Mouse (Mus musculus) neural tube, embryonic 12.5 days (tissue): Measurements from ENCODE around the gene Homez. TPM values are rescaled to one million over a fixed set of nuclear protein-coding genes. Genes with fewer than 3 reads are reported as not detected.

Source experiments
- ATAC-seq: fragments of 200-750 bp; cut with Nextera tagmentation; 2 replicates; pipeline ENCODE4 v1.8.0; 2017; ENCODE audit warnings: low read depth, mild to moderate bottlenecking, moderate TSS enrichment, moderate library complexity; ENCODE audit not compliant: low FRiP score
- H3K27ac ChIP-seq: fragments of 300-500 bp; sonication (generic); 2 replicates; pipeline ENCODE4 v1.5.1; 2016
- H3K27me3 ChIP-seq: fragments of 300-500 bp; sonication (generic); replicated peaks from 2 replicates; pipeline ENCODE4 v1.6.1; 2016; ENCODE audit warnings: mild to moderate bottlenecking
- H3K36me3 ChIP-seq: fragments of 300-500 bp; sonication (generic); 2 replicates; pipeline ENCODE4 v1.6.1; 2016; ENCODE audit warnings: mild to moderate bottlenecking
- H3K4me1 ChIP-seq: fragments of 300-500 bp; sonication (generic); 2 replicates; pipeline ENCODE4 v1.6.1; 2016
- H3K4me2 ChIP-seq: fragments of 300-500 bp; sonication (generic); replicated peaks from 2 replicates; pipeline ENCODE4 v1.6.1; 2016; ENCODE audit warnings: mild to moderate bottlenecking
- H3K4me3 ChIP-seq: fragments of 300-500 bp; sonication (generic); 2 replicates; pipeline ENCODE4 v1.5.1; 2016
- H3K9ac ChIP-seq: fragments of 300-500 bp; sonication (generic); 2 replicates; pipeline ENCODE4 v1.6.1; 2016; ENCODE audit warnings: mild to moderate bottlenecking
- H3K9me3 ChIP-seq: fragments of 300-500 bp; sonication (generic); 2 replicates; pipeline ENCODE4 v1.6.1; 2016; ENCODE audit warnings: mild to moderate bottlenecking
- WGBS: fragments of 180-500 bp; shearing (Covaris S2); methylation state at CpG from one replicate; pipeline ENCODE4 v1.1.7; 2016; 5-methylcytosine and 5-hydroxymethylcytosine counted together
- polyA plus RNA-seq: library from polyadenylated mRNA; unstranded; fragments of >200 nt; fragmentation: Nextera tagmentation; extraction: Ambion mirVana; gene quantifications from 2 replicates; pipeline ENCODE4 v1.2.1, GENCODE M21; 2016

The Homez gene
- polyA plus RNA-seq, 1 experiment from 2014 or later = 16.6 TPM

- H3K27ac ChIP-seq = peak within 1 kb of the TSS; percentile 46; the same call in 1 of the 2 replicates
- 93% methylated on average over 3 of the region's 3 CpGs for WGBS
These were observed 21.4 kb upstream of the Homez start, which contains the start of gene Pabpn1 for GRCm38 (mm10) chr14:54892200-54892599. TSS of gene Pabpn1 (plus strand) at chr14:54892500.

DNA sequence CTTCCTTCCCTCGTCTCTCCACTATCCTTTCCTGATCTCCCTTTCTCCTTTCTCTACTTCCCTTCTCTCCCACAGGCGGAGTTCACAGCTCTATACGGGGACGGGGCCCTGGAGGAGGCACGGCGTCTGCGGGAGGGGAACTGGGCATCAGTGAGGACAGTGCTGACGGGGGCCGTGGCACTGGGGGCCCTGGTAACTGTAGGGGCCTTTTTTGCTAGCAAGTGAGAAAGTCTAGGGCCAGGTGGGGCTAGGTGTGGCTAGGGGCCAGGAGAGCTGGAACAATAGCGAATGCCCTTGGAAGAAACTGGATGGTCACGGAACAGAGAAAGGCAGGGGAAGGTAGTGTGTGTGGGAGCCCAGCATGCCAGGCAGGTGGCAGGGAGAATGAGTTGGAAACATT is 14.5 kb upstream of the Homez start:
- H3K4me1 ChIP-seq = peaks cover 23% of the 10 kb centered on the region
- WGBS = 93% methylated on average over 11 of the region's 11 CpGs
- no peak for ATAC-seq
- peak overlapping the region; percentile 38; the same call in 1 of the 2 replicates for H3K9ac ChIP-seq
- H3K36me3 ChIP-seq = peaks cover 16% of the 10 kb centered on the region
- H3K27me3 ChIP-seq = no peaks in the 10 kb centered on the region
- H3K4me2 ChIP-seq = peak overlapping the region; percentile 80
- no peak overlapping the region for H3K4me3 ChIP-seq
- no peak overlapping the region for H3K27ac ChIP-seq
- H3K9me3 ChIP-seq = no peaks in the 10 kb centered on the region

More at GRCm38 (mm10) chr14:54892200-54892599, 21.4 kb upstream of the Homez start, which contains the start of gene Pabpn1:
- Histone ChIP-seq H3K4me1 (peaks cover 15% of the 10 kb centered on the region), H3K36me3 (peaks cover 17% of the 10 kb centered on the region), H3K4me3 (peak within 1 kb of the TSS; percentile 35), H3K9ac (no peak within 1 kb of the TSS), H3K9me3 (no peaks in the 10 kb centered on the region), H3K4me2 (peak within 1 kb of the TSS; percentile 73), H3K27me3 (no peaks in the 10 kb centered on the region)
- no peak for ATAC-seq

DNA sequence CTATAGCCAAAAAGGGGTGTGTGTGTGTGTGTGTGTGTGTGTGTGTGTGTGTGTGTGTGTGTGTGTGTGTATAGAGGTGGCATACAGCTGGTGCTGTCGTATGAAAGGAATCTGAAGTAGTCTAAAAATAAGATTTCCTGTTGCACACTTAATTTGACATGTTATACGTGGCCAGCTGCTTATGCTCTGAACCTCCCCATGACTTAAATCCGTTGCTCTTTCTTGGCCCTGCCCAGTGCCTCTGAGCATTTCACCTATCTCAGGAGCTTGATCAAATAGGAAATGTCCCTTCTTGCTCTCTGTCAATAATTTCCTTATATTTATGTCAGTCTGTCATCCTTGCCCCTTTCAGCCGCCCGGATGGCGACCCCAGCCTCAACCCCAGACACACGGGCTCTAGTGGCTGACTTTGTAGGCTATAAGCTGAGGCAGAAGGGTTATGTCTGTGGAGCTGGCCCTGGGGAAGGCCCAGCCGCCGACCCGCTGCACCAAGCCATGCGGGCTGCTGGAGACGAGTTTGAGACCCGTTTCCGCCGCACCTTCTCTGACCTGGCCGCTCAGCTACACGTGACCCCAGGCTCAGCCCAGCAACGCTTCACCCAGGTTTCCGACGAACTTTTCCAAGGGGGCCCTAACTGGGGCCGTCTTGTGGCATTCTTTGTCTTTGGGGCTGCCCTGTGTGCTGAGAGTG is 13.4 kb upstream of the Homez start:
- WGBS = 30% methylated on average over 21 of the region's 21 CpGs
- ATAC-seq = peak; percentile 6; the same call in 1 of the 2 replicates
- H3K9ac ChIP-seq = peak overlapping the region; percentile 86
- peaks cover 23% of the 10 kb centered on the region for H3K4me1 ChIP-seq
- peaks cover 16% of the 10 kb centered on the region for H3K36me3 ChIP-seq
- no peaks in the 10 kb centered on the region for H3K27me3 ChIP-seq
- H3K4me3 ChIP-seq = peak overlapping the region; percentile 67
- H3K27ac ChIP-seq = peak overlapping the region; percentile 77; the same call in 1 of the 2 replicates
- peak overlapping the region; percentile 80 for H3K4me2 ChIP-seq
- no peaks in the 10 kb centered on the region for H3K9me3 ChIP-seq

GRCm38 (mm10) chr14:54883154-54884021 is 12.6 kb upstream of the Homez start, which contains the start of the genes Bcl2l2 and Gm20521:
TSS of gene Bcl2l2 (plus strand) at chr14:54883377.
TSS of gene Gm20521 (plus strand) at chr14:54883441.
- peak; percentile 88 for ATAC-seq
- peak within 1 kb of the TSS; percentile 67 for H3K4me3 ChIP-seq
- peak within 1 kb of the TSS; percentile 86 for H3K9ac ChIP-seq
- WGBS = 1% methylated on average over 24 of the region's 27 CpGs
- no peaks in the 10 kb centered on the region for H3K27me3 ChIP-seq
- H3K36me3 ChIP-seq = peaks cover 16% of the 10 kb centered on the region
- peak within 1 kb of the TSS; percentile 80 for H3K4me2 ChIP-seq
- H3K9me3 ChIP-seq = no peaks in the 10 kb centered on the region
- H3K4me1 ChIP-seq = peaks cover 23% of the 10 kb centered on the region
- peak within 1 kb of the TSS; percentile 77 for H3K27ac ChIP-seq

GRCm38 (mm10) chr14:54877048-54877715 is 6.4 kb upstream of the Homez start, which contains the start of gene Ppp1r3e:
TSS of gene Ppp1r3e (minus strand) at chr14:54877550.
- Histone ChIP-seq H3K4me1 (peaks cover 14% of the 10 kb centered on the region), H3K36me3 (no peaks in the 10 kb centered on the region), H3K27me3 (no peaks in the 10 kb centered on the region), H3K4me2 (peak within 1 kb of the TSS; percentile 99), H3K4me3 (peak within 1 kb of the TSS; percentile 77), H3K9ac (peak within 1 kb of the TSS; percentile 81), H3K9me3 (no peaks in the 10 kb centered on the region), H3K27ac (peak within 1 kb of the TSS; percentile 64)
- ATAC-seq = peak; percentile 75
- under 1% methylated on average over 61 of the region's 61 CpGs for WGBS

- peak; percentile 92 for ATAC-seq
- Histone ChIP-seq H3K4me1 (peaks cover 14% of the 10 kb centered on the region), H3K4me3 (peak overlapping the region; percentile 77), H3K9me3 (no peaks in the 10 kb centered on the region), H3K36me3 (no peaks in the 10 kb centered on the region), H3K27ac (peak overlapping the region; percentile 64), H3K4me2 (peak overlapping the region; percentile 99), H3K27me3 (no peaks in the 10 kb centered on the region), H3K9ac (peak overlapping the region; percentile 81)
- WGBS = under 1% methylated on average over 67 of the region's 72 CpGs
These were observed 5.8 kb upstream of the Homez start for GRCm38 (mm10) chr14:54876539-54877047.

GRCm38 (mm10) chr14:54875844-54876538 is 5.2 kb upstream of the Homez start:
- peak overlapping the region; percentile 77 for H3K4me3 ChIP-seq
- peak overlapping the region; percentile 81 for H3K9ac ChIP-seq
- H3K4me2 ChIP-seq = peak overlapping the region; percentile 99
- peaks cover 14% of the 10 kb centered on the region for H3K4me1 ChIP-seq
- no peaks in the 10 kb centered on the region for H3K36me3 ChIP-seq
- H3K27ac ChIP-seq = peak overlapping the region; percentile 64
- peak; percentile 57 for ATAC-seq
- no peaks in the 10 kb centered on the region for H3K9me3 ChIP-seq
- WGBS = 2% methylated on average over 36 of the region's 36 CpGs
- no peaks in the 10 kb centered on the region for H3K27me3 ChIP-seq

DNA sequence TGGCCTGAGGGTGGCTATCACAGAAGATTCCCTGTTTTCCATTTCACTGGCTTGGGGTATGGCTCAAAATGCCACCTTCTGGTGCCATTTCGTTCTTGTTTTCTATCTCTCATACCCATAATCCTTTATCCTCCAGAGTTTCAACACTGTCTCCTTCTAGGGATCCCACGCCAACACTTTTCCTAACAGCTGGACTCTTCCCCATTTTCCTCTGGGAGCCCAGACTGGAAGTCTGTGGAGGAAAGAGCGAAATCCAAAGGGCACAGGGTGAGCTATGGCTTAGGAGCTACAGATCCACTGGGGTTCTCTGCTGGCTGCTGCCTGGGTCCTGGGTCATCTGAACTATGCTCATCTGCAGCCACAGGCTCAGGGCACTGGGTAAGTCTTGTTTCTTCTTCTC is 3.4 kb upstream of the Homez start:
- no peak for ATAC-seq
- 96% methylated on average over 3 of the region's 3 CpGs for WGBS

DNA sequence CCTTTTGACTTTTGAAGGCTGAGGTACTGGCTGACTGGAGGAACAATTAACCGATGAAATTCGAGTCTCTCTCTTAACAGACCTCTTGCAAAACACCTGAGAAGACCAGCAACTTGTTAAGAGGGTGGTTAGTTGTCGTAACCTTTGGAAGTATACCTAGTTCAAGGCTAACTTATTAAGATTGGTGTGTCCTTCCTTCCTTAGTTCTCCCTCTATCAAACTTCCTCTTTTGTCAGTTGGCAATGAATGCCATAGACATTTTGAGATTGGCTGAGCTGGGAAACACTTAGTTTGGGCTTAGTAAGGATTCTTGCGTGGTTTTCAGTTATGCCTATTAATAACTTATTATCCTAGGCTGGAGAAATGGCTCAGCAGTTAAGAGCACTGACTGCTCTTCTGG is 2.7 kb downstream of the Homez start:
- no peak for ATAC-seq
- WGBS = 84% methylated on average over 4 of the region's 4 CpGs
- no peak overlapping the region for H3K4me2 ChIP-seq
- H3K9ac ChIP-seq = no peak overlapping the region
- H3K27ac ChIP-seq = no peak overlapping the region
- no peak overlapping the region for H3K4me3 ChIP-seq
- H3K9me3 ChIP-seq = no peaks in the 10 kb centered on the region
- H3K4me1 ChIP-seq = peaks cover 5% of the 10 kb centered on the region; the same call in 1 of the 2 replicates
- H3K36me3 ChIP-seq = no peaks in the 10 kb centered on the region
- no peaks in the 10 kb centered on the region for H3K27me3 ChIP-seq

More for the DNA sequence above, 3.4 kb upstream of the Homez start:
- Histone ChIP-seq H3K36me3 (no peaks in the 10 kb centered on the region), H3K27ac (no peak overlapping the region), H3K4me2 (no peak overlapping the region), H3K4me1 (peaks cover 14% of the 10 kb centered on the region), H3K9me3 (no peaks in the 10 kb centered on the region), H3K27me3 (no peaks in the 10 kb centered on the region), H3K4me3 (no peak overlapping the region), H3K9ac (no peak overlapping the region)

GRCm38 (mm10) chr14:54866936-54867335 is 3.8 kb downstream of the Homez start:
- Histone ChIP-seq H3K27me3 (no peaks in the 10 kb centered on the region), H3K9me3 (no peaks in the 10 kb centered on the region), H3K36me3 (no peaks in the 10 kb centered on the region), H3K27ac (no peak overlapping the region), H3K4me1 (peaks cover 5% of the 10 kb centered on the region; the same call in 1 of the 2 replicates), H3K4me2 (no peak overlapping the region), H3K9ac (no peak overlapping the region), H3K4me3 (no peak overlapping the region)
- WGBS = 55% methylated on average over 5 of the region's 5 CpGs
- no peak for ATAC-seq

DNA sequence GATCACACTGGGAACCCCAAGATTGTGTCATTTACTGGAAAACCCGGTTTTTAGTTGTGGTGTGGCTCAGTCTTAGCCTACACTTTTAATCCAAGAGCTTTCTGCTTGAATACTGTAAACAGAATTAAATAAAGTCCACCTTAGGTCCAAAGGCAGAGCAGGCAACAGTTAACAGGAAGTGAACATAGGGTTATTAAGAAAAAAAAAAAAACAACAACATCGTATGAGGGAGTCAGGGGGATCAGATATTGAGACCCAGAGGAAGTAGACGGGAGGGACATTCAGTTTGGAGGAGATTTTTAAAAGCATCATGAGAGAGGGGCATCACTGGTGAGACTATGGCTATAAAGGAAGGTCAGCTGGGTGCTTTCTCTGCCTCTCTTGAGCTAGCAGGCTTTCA is 4.5 kb downstream of the Homez start:
- Histone ChIP-seq H3K9ac (no peak overlapping the region), H3K9me3 (no peaks in the 10 kb centered on the region), H3K36me3 (no peaks in the 10 kb centered on the region), H3K4me1 (peaks cover 5% of the 10 kb centered on the region; the same call in 1 of the 2 replicates), H3K4me2 (no peak overlapping the region), H3K27me3 (no peaks in the 10 kb centered on the region), H3K27ac (no peak overlapping the region), H3K4me3 (no peak overlapping the region)
- no peak for ATAC-seq
- 71% methylated on average over 3 of the region's 3 CpGs for WGBS
